Mouse (Mus musculus) heart, adult 2 months (tissue): ENCODE data around the gene Gm49601.

ENCODE experiments used
- CTCF ChIP-seq: fragments of 200-600 bp; IDR thresholded peaks from 2 replicates; pipeline ENCODE4 v1.8.1; 2022; ENCODE audit warnings: antibody characterized with exemption, mild to moderate bottlenecking, moderate library complexity
- POLR2A ChIP-seq: fragments of 200-500 bp; IDR thresholded peaks from 2 replicates; pipeline ENCODE4 v1.6.1; 2011; ENCODE audit warnings: mild to moderate bottlenecking, low read depth, low read length, control low read depth; ENCODE audit not compliant: insufficient read depth

GRCm38 (mm10) chr16:18645329-18645728, 19.1 kb upstream of the Gm49601 start:
- TF ChIP-seq CTCF (no peak), POLR2A (no peak)
